Mouse (Mus musculus) neural tube, embryonic 11.5 days (tissue): ENCODE measurements at regions not wholly inside any gene's neighbourhood (a gene's known extent, or its start where the extent isn't known, plus 50 kb on each side); places are given as distances from the start of the nearest gene placed in this dataset.
A peak's percentile ranks its signal among the peaks of the same experiment; 100 is the strongest.

Source experiments
- ATAC-seq: fragments of 200-750 bp; cut with Nextera tagmentation; 2 replicates; pipeline ENCODE4 v1.8.0; 2017; ENCODE audit warnings: moderate number of reproducible peaks, mild to moderate bottlenecking, moderate TSS enrichment, moderate library complexity; ENCODE audit not compliant: insufficient read depth, low FRiP score, low TSS enrichment
- DNase-seq: peaks from one replicate; pipeline ENCODE4 v3.0.0-alpha.2; 2015; ENCODE audit warnings: low spot score
- H3K27ac ChIP-seq: fragments of 300-500 bp; sonication (generic); 2 replicates; pipeline ENCODE4 v1.5.1; 2014; ENCODE audit warnings: low read depth, mild to moderate bottlenecking, low read length
- H3K27me3 ChIP-seq: fragments of 300-500 bp; sonication (generic); 2 replicates; pipeline ENCODE4 v1.6.1; 2014; ENCODE audit warnings: mild to moderate bottlenecking, low read length, mixed read lengths; ENCODE audit not compliant: control insufficient read depth, insufficient read depth
- H3K36me3 ChIP-seq: fragments of 300-500 bp; sonication (generic); 2 replicates; pipeline ENCODE4 v1.6.1; 2014; ENCODE audit warnings: mild to moderate bottlenecking, low read length, moderate library complexity, mixed read lengths; ENCODE audit not compliant: control insufficient read depth, insufficient read depth
- H3K4me1 ChIP-seq: fragments of 300-500 bp; sonication (generic); 2 replicates; pipeline ENCODE4 v1.6.1; 2014; ENCODE audit warnings: low read length, mixed read lengths; ENCODE audit not compliant: control insufficient read depth, insufficient read depth
- H3K4me2 ChIP-seq: fragments of 300-500 bp; sonication (generic); 2 replicates; pipeline ENCODE4 v1.6.1; 2014; ENCODE audit warnings: low read depth, mild to moderate bottlenecking, moderate library complexity
- H3K4me3 ChIP-seq: fragments of 300-500 bp; sonication (generic); 2 replicates; pipeline ENCODE4 v1.5.1; 2014; ENCODE audit warnings: low read depth, low read length
- H3K9ac ChIP-seq: fragments of 300-500 bp; sonication (generic); 2 replicates; pipeline ENCODE4 v1.6.1; 2014; ENCODE audit warnings: mild to moderate bottlenecking, low read length
- H3K9me3 ChIP-seq: fragments of 300-500 bp; sonication (generic); 2 replicates; pipeline ENCODE4 v1.6.1; 2016; ENCODE audit warnings: low read length; ENCODE audit not compliant: control insufficient read depth
- WGBS: fragments of 180-500 bp; shearing (Covaris S2); extraction: QIAGEN DNeasy Blood & Tissue Kit; methylation state at CpG from one replicate; pipeline ENCODE4 v1.1.7; 2014; 5-methylcytosine and 5-hydroxymethylcytosine counted together

DNA sequence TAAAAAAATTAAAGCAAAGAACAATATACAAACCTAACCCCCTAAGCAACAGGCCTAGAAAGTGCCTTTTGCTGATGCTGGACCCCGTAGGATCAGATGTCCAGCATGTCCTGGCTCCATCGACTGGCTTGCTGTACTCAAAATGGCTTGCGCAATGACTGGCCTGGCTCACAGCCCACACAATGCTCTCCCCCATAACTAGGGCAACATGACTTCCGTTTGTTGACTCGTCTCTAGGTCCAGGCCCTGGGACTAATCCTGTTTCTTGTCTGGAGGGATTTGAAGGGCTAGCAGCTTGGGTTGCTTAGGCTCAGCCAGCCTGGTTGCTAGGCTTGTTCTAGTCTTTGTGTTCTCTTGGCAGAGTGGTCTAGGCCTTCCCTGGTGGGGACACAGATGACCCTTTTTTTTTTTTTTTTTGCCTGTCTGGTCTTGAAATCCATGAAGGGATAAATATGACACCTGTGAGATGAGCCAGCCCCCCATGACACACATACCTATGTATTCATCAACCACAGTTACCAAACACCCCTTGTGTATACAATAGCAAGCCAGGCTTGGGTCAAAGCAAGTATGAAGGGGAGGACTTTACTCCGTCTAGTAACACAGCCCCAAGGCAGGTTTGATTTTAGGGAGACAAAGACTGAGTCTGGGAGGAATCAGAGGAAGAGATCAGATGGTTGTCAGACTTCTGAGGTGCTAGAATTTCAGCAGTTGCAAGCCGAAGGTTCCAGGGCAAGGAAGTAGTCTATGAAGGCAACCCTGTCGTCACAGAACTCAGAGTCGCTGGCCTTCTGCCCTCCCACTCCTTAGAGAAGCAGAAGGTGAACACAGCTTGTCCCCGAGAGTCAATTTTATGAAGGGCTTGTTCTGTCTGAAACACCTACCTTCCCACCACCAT is 120.0 kb upstream of the Hes1 start:
- Histone ChIP-seq H3K27ac (no peak overlapping the region), H3K4me3 (no peak overlapping the region), H3K27me3 (0 out of 2 replicates have a peak, but pooled peaks cover 3% of the 10 kb centered on the region), H3K4me1 (peaks cover 9% of the 10 kb centered on the region; the same call in 1 of the 2 replicates), H3K4me2 (no peak overlapping the region), H3K36me3 (no peaks in the 10 kb centered on the region), H3K9me3 (0 out of 2 replicates have a peak, but pooled peaks cover 3% of the 10 kb centered on the region), H3K9ac (no peak overlapping the region)
- ATAC-seq (no peak), DNase-seq (no peak)
- WGBS: 91% methylated on average over 10 of the region's 10 CpGs

DNA sequence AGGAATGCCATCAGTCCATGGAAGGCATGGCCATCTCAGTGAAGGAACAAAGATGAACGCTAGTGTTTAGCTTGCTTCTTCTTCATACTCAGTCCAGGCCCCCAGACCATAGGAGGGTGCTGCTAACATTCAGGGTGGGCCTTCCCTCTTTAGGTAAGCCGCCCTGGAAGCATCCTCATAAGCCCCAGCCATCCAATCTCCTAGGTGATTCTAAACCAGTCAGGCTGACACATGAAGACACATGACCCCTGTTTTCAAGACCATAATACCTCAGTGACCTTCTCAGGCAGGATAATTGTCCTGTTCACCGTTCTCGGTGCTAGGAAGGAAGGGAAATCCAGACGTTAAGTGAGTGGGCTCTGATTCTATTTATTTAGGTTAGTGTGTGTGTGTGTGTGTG is 119.2 kb upstream of the Hes1 start:
- Histone ChIP-seq H3K4me1 (peaks cover 9% of the 10 kb centered on the region; the same call in 1 of the 2 replicates), H3K36me3 (no peaks in the 10 kb centered on the region), H3K27me3 (0 out of 2 replicates have a peak, but pooled peaks cover 3% of the 10 kb centered on the region), H3K9ac (no peak overlapping the region), H3K4me2 (no peak overlapping the region; the same call in 1 of the 2 replicates), H3K9me3 (0 out of 2 replicates have a peak, but pooled peaks cover 3% of the 10 kb centered on the region), H3K27ac (no peak overlapping the region), H3K4me3 (no peak overlapping the region)
- WGBS: 75% methylated on average over 5 of the region's 5 CpGs
- ATAC-seq: no peak
- DNase-seq: no peak

DNA sequence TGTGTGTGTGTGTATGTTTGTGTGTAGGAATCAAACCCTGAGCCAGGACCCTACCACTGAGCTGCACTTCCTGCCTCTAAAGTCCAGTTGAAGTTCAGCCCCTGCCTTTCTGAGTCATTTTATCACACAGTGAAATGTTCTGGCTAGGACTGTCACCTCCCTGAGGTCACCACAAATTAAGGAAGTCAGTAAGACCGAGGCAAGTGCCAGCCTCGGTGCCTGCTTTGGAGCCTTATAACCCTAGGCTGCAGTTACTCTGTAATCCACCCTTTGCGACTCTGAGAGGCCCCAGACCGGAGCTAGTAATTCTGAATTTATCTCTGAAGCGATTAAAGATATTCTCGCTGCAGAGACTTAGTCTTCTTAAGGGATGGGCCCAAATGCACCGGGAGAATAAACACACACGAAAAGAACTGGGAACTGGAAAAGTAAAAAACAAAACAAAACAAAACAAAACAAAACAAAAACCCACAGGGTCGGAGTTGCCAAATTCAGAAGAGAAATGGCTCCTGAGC is 118.8 kb upstream of the Hes1 start:
- peak overlapping the region; percentile 70 for H3K4me2 ChIP-seq
- no peaks in the 10 kb centered on the region for H3K36me3 ChIP-seq
- peaks cover 9% of the 10 kb centered on the region; the same call in 1 of the 2 replicates for H3K4me1 ChIP-seq
- 0 out of 2 replicates have a peak, but pooled peaks cover 3% of the 10 kb centered on the region for H3K27me3 ChIP-seq
- H3K27ac ChIP-seq: peak overlapping the region; percentile 53; the same call in 1 of the 2 replicates
- H3K9ac ChIP-seq: peak overlapping the region; percentile 73
- H3K9me3 ChIP-seq: 0 out of 2 replicates have a peak, but pooled peaks cover 3% of the 10 kb centered on the region
- 11% methylated on average over 9 of the region's 9 CpGs for WGBS
- ATAC-seq (no peak), DNase-seq (no peak)
- H3K4me3 ChIP-seq: peak overlapping the region; percentile 37

DNA sequence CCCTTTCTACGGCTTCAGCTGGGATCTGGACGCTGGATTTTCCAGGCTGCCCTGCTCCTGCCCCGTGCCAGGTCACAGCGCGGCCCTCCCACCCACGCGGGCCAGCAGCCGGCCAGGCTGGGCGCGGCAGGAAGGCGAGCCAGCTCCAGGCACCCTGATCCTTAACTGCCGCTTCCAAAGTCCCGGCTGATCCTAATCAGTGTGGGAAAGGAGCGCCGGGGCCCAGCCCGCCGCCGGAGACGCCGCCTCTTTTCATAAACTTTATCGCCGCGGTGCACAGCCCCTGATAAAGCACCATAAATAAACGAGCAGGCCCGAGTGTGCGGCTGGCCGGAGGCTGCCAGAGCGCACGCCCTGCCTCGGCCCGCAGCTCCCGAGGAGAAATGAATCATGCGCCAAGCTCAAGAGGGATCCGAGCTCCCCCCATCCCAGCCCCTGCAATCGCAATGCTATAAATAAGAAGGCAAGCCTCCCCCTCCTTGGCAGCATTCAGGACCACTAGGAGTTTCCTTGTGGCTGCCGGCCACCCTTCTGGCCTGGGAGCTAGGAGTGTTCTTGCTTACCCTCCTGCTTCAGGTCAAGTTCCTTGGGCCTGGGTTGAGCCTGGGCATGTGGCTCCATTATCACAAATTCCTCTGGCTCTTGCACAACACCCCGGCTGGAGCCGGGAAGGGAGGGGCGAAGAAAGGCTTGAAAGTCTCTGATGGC is 118.1 kb upstream of the Hes1 start:
- Histone ChIP-seq H3K9ac (peak overlapping the region; percentile 73), H3K4me1 (peaks cover 9% of the 10 kb centered on the region; the same call in 1 of the 2 replicates), H3K4me2 (peak overlapping the region; percentile 70), H3K4me3 (peak overlapping the region; percentile 37), H3K27me3 (0 out of 2 replicates have a peak, but pooled peaks cover 3% of the 10 kb centered on the region), H3K36me3 (no peaks in the 10 kb centered on the region), H3K27ac (peak overlapping the region; percentile 53; the same call in 1 of the 2 replicates), H3K9me3 (0 out of 2 replicates have a peak, but pooled peaks cover 3% of the 10 kb centered on the region)
- WGBS: 2% methylated on average over 39 of the region's 39 CpGs
- DNase-seq: peak; percentile 70
- peak; percentile 84 for ATAC-seq

DNA sequence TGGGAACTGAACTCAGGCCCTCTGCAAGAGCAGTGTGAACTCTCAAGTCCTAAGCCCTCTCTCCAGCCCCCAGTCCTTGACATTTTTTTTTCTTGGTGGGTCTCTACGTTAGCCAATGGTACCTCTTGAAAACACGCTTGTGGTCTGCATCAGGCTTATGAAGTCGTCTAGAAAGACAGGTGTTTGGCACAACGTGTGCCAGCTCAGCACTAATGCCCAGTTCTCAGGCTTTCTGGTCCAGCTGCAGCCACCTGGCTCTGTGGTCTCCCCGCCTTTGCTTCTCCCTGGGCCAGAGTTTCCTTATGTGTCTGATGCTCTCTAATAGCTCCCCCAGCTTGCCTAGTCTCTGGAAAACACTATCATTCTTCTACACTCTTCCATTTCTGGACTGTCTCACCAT is 117.2 kb upstream of the Hes1 start:
- H3K4me1 ChIP-seq: peaks cover 9% of the 10 kb centered on the region; the same call in 1 of the 2 replicates
- ATAC-seq (no peak), DNase-seq (no peak)
- no peak overlapping the region for H3K9ac ChIP-seq
- no peaks in the 10 kb centered on the region for H3K36me3 ChIP-seq
- H3K4me2 ChIP-seq: no peak overlapping the region
- H3K9me3 ChIP-seq: 0 out of 2 replicates have a peak, but pooled peaks cover 3% of the 10 kb centered on the region
- 0 out of 2 replicates have a peak, but pooled peaks cover 3% of the 10 kb centered on the region for H3K27me3 ChIP-seq
- no peak overlapping the region for H3K27ac ChIP-seq
- H3K4me3 ChIP-seq: no peak overlapping the region
- 90% methylated on average over 5 of the region's 5 CpGs for WGBS

DNA sequence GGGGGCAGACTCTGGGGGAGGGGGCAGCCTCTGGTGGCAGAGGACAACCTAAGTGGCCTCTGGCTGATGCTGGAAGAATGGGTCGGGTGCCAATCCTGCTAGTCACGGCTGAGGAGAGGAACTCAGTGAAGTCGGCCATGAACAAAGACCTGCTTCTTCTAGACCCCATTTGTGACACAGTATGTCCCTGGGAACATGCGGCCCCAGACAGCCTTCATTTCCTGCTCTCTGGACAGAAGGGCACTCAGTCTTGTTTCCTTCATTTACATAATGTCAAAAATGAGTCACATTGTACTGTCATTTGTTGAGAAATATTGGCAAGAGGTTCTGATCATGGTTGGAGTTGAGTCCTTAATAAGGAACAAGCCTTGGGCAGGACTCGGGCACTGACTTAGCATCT is 116.5 kb upstream of the Hes1 start:
- Histone ChIP-seq H3K9me3 (0 out of 2 replicates have a peak, but pooled peaks cover 3% of the 10 kb centered on the region), H3K4me3 (no peak overlapping the region), H3K27ac (no peak overlapping the region), H3K36me3 (no peaks in the 10 kb centered on the region), H3K4me1 (peaks cover 9% of the 10 kb centered on the region; the same call in 1 of the 2 replicates), H3K9ac (no peak overlapping the region), H3K27me3 (0 out of 2 replicates have a peak, but pooled peaks cover 3% of the 10 kb centered on the region), H3K4me2 (no peak overlapping the region)
- WGBS: 73% methylated on average over 5 of the region's 5 CpGs
- no peak for DNase-seq
- no peak for ATAC-seq

DNA sequence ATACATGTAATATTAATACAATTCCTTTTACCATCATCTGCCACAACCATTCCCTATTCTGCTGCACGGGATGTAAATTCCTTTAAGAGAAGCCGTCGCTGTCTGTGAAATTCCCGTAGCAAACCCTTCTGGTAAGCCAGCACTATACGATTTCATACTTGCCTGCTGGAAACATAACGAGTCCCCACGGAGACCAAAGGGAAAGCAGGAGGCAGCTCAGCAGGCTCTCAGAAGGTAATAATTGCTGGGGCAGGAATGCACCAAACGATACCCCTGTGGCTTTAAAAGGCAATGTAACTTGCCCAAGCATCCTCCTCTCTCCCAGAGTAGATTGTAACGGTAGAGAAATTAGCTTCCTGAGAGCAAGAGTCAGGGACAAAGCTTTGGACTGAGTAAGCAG is 114.0 kb upstream of the Hes1 start:
- Histone ChIP-seq H3K27ac (no peak overlapping the region), H3K9me3 (0 out of 2 replicates have a peak, but pooled peaks cover 3% of the 10 kb centered on the region), H3K36me3 (no peaks in the 10 kb centered on the region), H3K4me3 (no peak overlapping the region), H3K9ac (no peak overlapping the region), H3K4me1 (peaks cover 9% of the 10 kb centered on the region; the same call in 1 of the 2 replicates), H3K27me3 (0 out of 2 replicates have a peak, but pooled peaks cover 3% of the 10 kb centered on the region), H3K4me2 (no peak overlapping the region)
- ATAC-seq (no peak), DNase-seq (no peak)
- WGBS: 16% methylated on average over 9 of the region's 9 CpGs

DNA sequence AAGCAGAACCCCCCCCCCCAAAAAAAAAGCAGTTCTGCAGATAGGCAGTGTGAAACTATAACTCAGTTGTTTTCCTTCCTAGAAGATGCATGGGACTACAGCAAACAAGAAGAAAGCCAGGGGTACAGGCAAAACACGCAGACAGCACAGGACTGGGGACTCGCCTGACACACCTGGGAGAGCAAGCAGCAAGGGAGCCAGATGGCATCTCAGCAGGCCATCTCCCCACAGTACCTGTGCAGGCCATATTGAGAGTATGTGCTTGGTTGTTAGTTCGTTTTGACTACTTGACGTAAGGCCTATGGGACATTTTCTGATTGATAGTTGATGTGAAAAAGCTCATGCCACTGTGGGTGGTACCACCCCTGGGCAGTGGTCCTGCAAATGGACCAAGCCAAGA is 113.4 kb upstream of the Hes1 start:
- H3K9me3 ChIP-seq: 0 out of 2 replicates have a peak, but pooled peaks cover 3% of the 10 kb centered on the region
- no peaks in the 10 kb centered on the region for H3K36me3 ChIP-seq
- no peak overlapping the region for H3K4me2 ChIP-seq
- DNase-seq (no peak), ATAC-seq (no peak)
- no peak overlapping the region for H3K27ac ChIP-seq
- 0 out of 2 replicates have a peak, but pooled peaks cover 3% of the 10 kb centered on the region for H3K27me3 ChIP-seq
- 86% methylated on average over 4 of the region's 4 CpGs for WGBS
- no peak overlapping the region for H3K4me3 ChIP-seq
- H3K9ac ChIP-seq: no peak overlapping the region
- H3K4me1 ChIP-seq: peaks cover 7% of the 10 kb centered on the region; the same call in 1 of the 2 replicates
